Mouse (Mus musculus): ENCODE measurements around the gene Fnbp1. TPM values are rescaled to one million over a fixed set of nuclear protein-coding genes. Genes with fewer than 3 reads are reported as not detected.

Gene Fnbp1
- polyA plus RNA-seq, 1 experiment from 2014 or later, result 20.3 TPM

DNA sequence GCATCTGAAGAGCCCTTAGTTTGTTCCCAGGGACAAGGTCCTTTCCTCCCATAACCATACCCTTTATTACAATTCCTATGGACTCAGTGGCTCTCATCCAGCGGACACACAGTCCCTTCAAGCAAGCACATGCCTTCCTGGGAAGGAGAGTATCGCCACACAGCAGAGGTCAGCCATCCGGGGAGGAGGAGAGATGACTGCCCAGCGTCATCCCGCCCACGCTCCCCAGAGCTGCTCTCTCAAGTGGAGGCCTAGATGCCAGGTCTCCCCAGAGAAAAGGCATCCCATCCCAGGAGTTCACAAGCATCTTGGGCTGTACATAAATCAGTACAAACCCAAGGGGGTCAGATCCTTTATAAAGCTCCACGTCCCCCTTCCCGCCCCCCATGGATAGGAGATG is 9.1 kb downstream of the Fnbp1 start:
- no peak for ATAC-seq (ENCODE audit: low FRiP score, low read depth)
- no peaks in the 10 kb centered on the region for H3K9me3 ChIP-seq
- no peaks in the 10 kb centered on the region; the same call in 1 of the 2 replicates for H3K4me1 ChIP-seq
- no peaks in the 10 kb centered on the region for H3K36me3 ChIP-seq
- no peak overlapping the region for H3K9ac ChIP-seq
- H3K27ac ChIP-seq, result no peak overlapping the region
- WGBS, result 66% methylated on average over 8 of the region's 8 CpGs
- no peaks in the 10 kb centered on the region for H3K27me3 ChIP-seq (replicated peaks)
- H3K4me3 ChIP-seq, result no peak overlapping the region
- H3K4me2 ChIP-seq (replicated peaks), result no peak overlapping the region

DNA sequence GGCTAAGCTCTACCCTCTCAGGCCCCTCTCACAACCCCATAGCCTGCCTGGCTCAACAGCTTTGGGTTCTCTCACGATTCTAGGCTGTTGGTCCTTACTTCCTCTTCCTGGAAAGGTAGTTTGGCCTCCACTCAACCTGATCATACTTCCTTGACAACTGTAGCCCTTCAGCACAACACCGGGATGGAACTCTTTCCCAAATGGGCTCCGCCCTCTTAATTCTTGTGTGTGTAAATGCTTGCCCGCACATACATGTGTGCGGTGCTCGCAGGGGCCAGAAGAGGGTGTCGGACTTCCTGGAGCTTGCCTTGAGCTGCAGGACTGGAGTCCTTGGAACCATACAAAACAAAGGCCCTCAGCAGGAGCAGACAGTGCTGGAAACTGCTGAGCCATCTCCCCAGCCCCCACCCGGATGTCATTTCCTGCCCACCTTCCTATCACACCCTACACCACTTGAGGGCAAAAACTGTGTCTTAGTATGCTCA is 11.0 kb downstream of the Fnbp1 start:
- H3K4me3 ChIP-seq, result no peak overlapping the region
- H3K4me1 ChIP-seq, result peaks cover 4% of the 10 kb centered on the region; the same call in 1 of the 2 replicates
- H3K9me3 ChIP-seq, result no peaks in the 10 kb centered on the region
- no peaks in the 10 kb centered on the region for H3K36me3 ChIP-seq
- no peak for ATAC-seq (ENCODE audit: low FRiP score, low read depth)
- no peak overlapping the region for H3K4me2 ChIP-seq (replicated peaks)
- WGBS, result 74% methylated on average over 8 of the region's 8 CpGs
- no peaks in the 10 kb centered on the region for H3K27me3 ChIP-seq (replicated peaks)
- H3K9ac ChIP-seq, result no peak overlapping the region
- no peak overlapping the region for H3K27ac ChIP-seq

DNA sequence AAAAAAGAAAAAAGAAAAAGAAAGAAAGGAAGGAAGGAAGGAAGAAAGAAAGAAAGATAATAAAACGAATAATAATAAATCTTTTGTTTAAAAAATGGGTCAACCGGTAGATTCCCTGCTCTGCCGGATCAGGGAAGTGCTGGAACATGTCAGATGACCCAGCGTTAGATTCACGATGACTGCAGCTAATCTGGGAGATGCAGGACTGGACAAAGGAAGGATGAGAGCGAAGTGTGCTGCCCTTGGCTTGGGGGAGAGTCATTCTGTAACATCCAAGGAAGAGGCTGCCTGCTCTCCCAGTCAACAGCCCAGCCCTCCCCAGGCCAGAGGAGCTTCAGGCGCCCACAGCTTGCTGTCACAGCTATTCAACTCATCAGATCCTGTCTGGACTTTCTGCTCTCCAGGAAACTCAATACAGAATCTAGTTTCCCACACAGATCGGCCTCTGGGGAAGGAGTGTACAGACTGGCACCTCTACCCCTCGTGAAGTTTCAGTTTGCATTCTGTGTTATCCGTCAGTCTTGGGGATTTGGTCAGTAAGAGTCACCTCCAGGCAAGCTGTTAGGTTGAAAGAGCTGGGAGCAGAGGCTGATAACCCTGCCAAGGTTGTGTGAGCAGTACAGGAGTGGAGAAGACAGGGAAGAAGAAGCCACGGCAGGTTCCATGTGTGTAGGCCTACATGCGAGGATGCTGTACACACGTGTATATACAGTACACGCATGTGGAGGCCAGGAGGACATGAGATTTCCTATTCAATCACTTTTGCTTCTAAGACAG is 11.9 kb downstream of the Fnbp1 start:
- no peak for ATAC-seq (ENCODE audit: low FRiP score, low read depth)

DNA sequence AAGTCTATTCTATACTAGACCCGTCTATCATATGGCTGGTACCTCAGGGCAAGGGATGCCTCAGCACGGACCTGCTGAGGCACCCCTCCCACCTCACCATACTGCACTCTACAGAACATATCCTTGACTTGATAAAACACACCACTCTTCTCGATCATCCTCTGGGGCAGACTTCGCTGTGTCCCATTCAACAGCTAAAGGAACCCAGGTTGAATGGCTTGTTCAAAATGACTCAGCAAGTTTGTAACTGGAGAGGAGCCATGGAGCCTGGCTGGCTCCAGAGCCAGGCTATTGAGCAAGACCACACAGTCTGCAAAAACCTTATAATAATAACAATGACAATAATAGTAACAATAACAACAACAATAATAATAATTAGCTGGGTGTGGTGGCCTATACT is 13.9 kb downstream of the Fnbp1 start:
- H3K9ac ChIP-seq, result no peak overlapping the region
- no peak for ATAC-seq (ENCODE audit: low FRiP score, low read depth)
- H3K4me3 ChIP-seq, result no peak overlapping the region
- no peaks in the 10 kb centered on the region for H3K36me3 ChIP-seq
- H3K27ac ChIP-seq, result no peak overlapping the region
- H3K4me1 ChIP-seq, result peaks cover 4% of the 10 kb centered on the region; the same call in 1 of the 2 replicates
- 67% methylated on average over 4 of the region's 4 CpGs for WGBS
- H3K9me3 ChIP-seq, result no peaks in the 10 kb centered on the region
- no peak overlapping the region for H3K4me2 ChIP-seq (replicated peaks)
- H3K27me3 ChIP-seq (replicated peaks), result no peaks in the 10 kb centered on the region

More for the DNA sequence above, 11.9 kb downstream of the Fnbp1 start:
- H3K4me3 ChIP-seq, result no peak overlapping the region
- no peaks in the 10 kb centered on the region for H3K27me3 ChIP-seq (replicated peaks)
- WGBS, result 88% methylated on average over 14 of the region's 14 CpGs
- H3K4me1 ChIP-seq, result peaks cover 4% of the 10 kb centered on the region; the same call in 1 of the 2 replicates
- no peaks in the 10 kb centered on the region for H3K36me3 ChIP-seq
- no peak overlapping the region for H3K4me2 ChIP-seq (replicated peaks)
- H3K9ac ChIP-seq, result no peak overlapping the region
- H3K27ac ChIP-seq, result no peak overlapping the region
- no peaks in the 10 kb centered on the region for H3K9me3 ChIP-seq

DNA sequence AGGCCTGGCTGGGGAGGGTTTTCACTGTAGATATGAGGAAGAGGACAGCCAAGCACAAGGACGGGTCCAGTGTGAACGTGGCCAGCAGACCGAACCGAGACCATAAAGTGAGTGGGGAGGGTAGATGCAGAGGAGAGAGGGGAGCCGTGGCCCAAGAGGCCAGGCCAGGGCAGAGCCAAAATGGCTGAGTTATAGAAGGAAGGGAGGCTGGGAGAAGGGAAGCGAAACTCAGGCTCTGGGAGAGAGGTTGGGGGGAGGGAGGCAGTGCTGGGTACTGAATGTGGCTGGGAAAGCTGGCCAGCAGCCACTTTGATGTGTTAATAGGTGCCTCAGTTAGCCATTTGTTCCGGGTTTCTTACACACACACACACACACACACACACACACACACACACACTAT is 14.6 kb downstream of the Fnbp1 start:
- WGBS, result 62% methylated on average over 7 of the region's 7 CpGs
- no peak for ATAC-seq (ENCODE audit: low FRiP score, low read depth)
- no peaks in the 10 kb centered on the region for H3K27me3 ChIP-seq (replicated peaks)
- no peak overlapping the region for H3K9ac ChIP-seq
- no peak overlapping the region for H3K27ac ChIP-seq
- no peak overlapping the region for H3K4me3 ChIP-seq
- no peak overlapping the region for H3K4me2 ChIP-seq (replicated peaks)
- H3K9me3 ChIP-seq, result no peaks in the 10 kb centered on the region
- no peaks in the 10 kb centered on the region for H3K36me3 ChIP-seq
- peaks cover 4% of the 10 kb centered on the region; the same call in 1 of the 2 replicates for H3K4me1 ChIP-seq

DNA sequence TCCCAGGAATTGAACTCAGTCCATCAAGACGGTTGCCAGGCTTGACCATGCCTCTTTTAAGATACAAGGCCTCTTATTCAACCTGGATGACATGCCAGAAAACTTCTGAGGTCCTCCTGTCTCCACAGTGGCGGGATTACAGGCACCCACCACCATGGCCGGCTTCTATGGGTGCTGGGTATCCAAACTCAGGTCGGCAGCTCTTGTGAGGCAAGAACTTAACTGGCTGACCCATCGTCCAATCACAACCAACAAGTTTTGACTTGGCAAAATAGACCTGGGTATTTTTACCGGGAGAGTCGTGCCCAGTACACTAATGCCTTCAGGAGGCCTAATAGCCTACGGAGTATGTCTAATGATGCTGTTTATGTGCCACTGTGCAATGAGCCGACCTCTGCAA is 15.8 kb downstream of the Fnbp1 start:
- no peaks in the 10 kb centered on the region for H3K27me3 ChIP-seq (replicated peaks)
- no peak overlapping the region for H3K4me3 ChIP-seq
- H3K9ac ChIP-seq, result no peak overlapping the region
- peaks cover 4% of the 10 kb centered on the region; the same call in 1 of the 2 replicates for H3K4me1 ChIP-seq
- no peak for ATAC-seq (ENCODE audit: low FRiP score, low read depth)
- no peak overlapping the region for H3K27ac ChIP-seq
- no peak overlapping the region for H3K4me2 ChIP-seq (replicated peaks)
- H3K9me3 ChIP-seq, result no peaks in the 10 kb centered on the region
- no peaks in the 10 kb centered on the region for H3K36me3 ChIP-seq
- WGBS, result 79% methylated on average over 9 of the region's 9 CpGs

DNA sequence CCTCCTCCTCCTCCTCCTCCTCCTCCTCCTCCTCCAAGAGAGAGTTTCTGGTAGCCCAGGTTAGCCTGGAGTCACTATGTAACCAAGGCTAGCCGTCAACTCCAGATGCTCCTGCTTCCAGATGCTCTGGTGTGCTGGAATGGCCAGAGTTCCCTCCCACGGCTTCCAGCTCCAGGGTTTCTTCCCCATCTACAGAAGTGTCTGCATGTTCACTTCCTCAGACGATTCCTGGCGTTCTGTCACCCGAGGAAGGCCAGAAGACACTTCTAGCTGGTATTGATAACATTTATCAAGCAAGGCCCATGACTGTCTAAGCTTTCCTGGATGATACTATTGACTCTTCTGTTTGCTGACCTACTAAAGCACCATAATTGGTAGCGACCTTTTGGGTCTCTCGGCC is 16.7 kb downstream of the Fnbp1 start:
- H3K4me1 ChIP-seq, result peaks cover 4% of the 10 kb centered on the region; the same call in 1 of the 2 replicates
- H3K4me3 ChIP-seq, result no peak overlapping the region
- no peaks in the 10 kb centered on the region for H3K36me3 ChIP-seq
- H3K27ac ChIP-seq, result no peak overlapping the region
- no peaks in the 10 kb centered on the region for H3K9me3 ChIP-seq
- H3K27me3 ChIP-seq (replicated peaks), result no peaks in the 10 kb centered on the region
- H3K9ac ChIP-seq, result no peak overlapping the region
- no peak overlapping the region for H3K4me2 ChIP-seq (replicated peaks)
- no peak for ATAC-seq (ENCODE audit: low FRiP score, low read depth)
- 79% methylated on average over 7 of the region's 7 CpGs for WGBS

DNA sequence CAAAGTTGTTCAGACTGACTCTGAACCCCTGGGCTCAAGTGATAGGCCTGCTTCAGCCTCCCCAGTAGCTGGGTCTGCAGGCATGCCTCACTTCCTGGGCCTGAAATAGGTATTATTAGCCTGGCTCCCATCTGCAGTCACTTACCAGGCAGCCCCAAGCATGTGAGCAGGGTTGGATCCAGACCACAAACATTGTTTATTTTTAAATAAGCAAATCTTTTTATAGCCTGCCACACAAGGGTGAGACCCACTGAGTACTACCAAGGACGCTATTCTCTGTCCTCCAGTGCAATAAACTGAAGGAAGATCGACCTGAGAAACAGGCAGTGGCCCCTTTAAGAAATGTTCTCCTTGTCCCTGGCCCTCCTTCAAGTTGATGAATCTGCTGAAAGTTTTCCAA is 17.1 kb downstream of the Fnbp1 start:
- ATAC-seq (ENCODE audit: low FRiP score, low read depth), result no peak
- Histone ChIP-seq H3K4me2 (replicated peaks) (no peak overlapping the region), H3K9me3 (no peaks in the 10 kb centered on the region), H3K4me1 (peaks cover 4% of the 10 kb centered on the region; the same call in 1 of the 2 replicates), H3K36me3 (no peaks in the 10 kb centered on the region), H3K27me3 (replicated peaks) (no peaks in the 10 kb centered on the region), H3K9ac (no peak overlapping the region), H3K27ac (no peak overlapping the region), H3K4me3 (no peak overlapping the region)
- 64% methylated on average over 2 of the region's 2 CpGs for WGBS

DNA sequence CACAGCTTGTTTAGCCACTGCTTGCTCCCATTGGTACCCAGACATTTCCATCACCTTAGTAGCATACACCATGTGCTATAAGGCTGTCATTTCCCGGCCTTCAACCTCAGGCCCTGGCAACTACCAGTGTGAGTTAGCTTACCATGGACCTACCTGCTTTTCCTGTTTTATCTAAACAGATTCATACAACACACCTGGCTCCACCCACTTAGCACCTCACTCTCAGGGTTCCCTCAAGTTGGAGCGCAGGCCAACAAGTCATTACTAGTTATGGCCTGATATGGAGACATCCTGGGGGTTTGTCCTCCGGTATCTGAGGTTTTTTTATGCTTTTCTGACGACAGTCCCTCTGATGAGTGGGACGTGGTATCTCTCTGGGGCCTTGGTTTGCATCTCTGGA is 18.3 kb downstream of the Fnbp1 start:
- H3K36me3 ChIP-seq, result no peaks in the 10 kb centered on the region
- H3K4me2 ChIP-seq (replicated peaks), result no peak overlapping the region
- H3K9ac ChIP-seq, result no peak overlapping the region
- peaks cover 4% of the 10 kb centered on the region; the same call in 1 of the 2 replicates for H3K4me1 ChIP-seq
- H3K27me3 ChIP-seq (replicated peaks), result no peaks in the 10 kb centered on the region
- no peak for ATAC-seq (ENCODE audit: low FRiP score, low read depth)
- 94% methylated on average over 5 of the region's 5 CpGs for WGBS
- no peaks in the 10 kb centered on the region for H3K9me3 ChIP-seq
- H3K27ac ChIP-seq, result no peak overlapping the region
- no peak overlapping the region for H3K4me3 ChIP-seq

DNA sequence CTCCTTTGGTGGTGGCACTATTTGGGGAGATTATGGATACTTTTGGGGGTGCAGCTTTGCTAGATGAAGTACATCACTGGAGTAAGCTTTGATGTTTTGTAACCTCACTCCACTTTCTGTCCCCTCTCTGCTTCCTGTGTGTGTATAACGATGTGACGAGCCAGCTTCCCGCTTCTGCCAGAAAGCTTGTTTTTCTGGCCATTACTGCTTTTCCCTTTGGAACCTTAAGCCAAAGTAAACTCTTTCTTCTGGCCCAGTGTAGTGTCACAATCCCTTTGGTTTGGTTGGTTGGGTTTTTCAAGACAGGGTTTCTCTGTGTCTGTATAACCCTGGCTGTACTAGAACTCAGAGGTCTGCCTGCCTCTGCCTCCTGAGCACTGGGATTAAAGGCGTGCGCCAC is 19.0 kb downstream of the Fnbp1 start:
- Histone ChIP-seq H3K9ac (no peak overlapping the region), H3K4me1 (peaks cover 4% of the 10 kb centered on the region; the same call in 1 of the 2 replicates), H3K4me2 (replicated peaks) (no peak overlapping the region), H3K27me3 (replicated peaks) (no peaks in the 10 kb centered on the region), H3K9me3 (no peaks in the 10 kb centered on the region), H3K27ac (no peak overlapping the region), H3K4me3 (no peak overlapping the region), H3K36me3 (no peaks in the 10 kb centered on the region)
- ATAC-seq (ENCODE audit: low FRiP score, low read depth), result no peak
- 91% methylated on average over 5 of the region's 5 CpGs for WGBS

DNA sequence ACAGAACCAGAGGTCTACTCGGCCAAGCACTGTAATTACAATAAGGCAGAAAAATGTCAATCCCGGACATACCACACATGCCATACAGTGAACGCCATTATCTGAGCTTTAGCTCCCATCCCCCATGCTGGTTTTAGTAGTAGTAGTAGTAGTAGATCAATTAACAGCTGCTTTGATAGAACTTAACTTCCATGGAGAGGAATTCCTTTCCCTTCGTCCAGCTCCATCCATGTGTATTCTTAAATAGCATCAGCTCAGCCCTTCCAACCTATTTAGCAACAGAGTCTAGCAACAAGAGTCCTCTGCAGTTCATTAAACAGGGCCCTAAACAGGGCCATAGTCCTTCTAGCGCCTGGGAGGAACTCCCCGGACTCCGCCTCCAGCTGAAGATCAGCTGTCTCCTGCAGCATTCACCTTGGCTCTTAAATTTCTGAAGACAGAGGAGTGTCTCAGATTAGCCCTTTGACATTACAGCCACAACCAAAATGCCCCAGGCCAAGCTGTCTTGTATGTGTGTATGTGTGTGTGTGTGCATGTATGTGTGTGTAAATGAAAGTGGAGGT is 20.6 kb downstream of the Fnbp1 start:
- H3K9ac ChIP-seq, result no peak overlapping the region
- no peaks in the 10 kb centered on the region for H3K36me3 ChIP-seq
- H3K27me3 ChIP-seq (replicated peaks), result no peaks in the 10 kb centered on the region
- ATAC-seq (ENCODE audit: low FRiP score, low read depth), result no peak
- peaks cover 3% of the 10 kb centered on the region for H3K4me1 ChIP-seq
- no peaks in the 10 kb centered on the region for H3K9me3 ChIP-seq
- H3K4me3 ChIP-seq, result no peak overlapping the region
- WGBS, result 78% methylated on average over 7 of the region's 7 CpGs
- H3K27ac ChIP-seq, result no peak overlapping the region
- H3K4me2 ChIP-seq (replicated peaks), result no peak overlapping the region

DNA sequence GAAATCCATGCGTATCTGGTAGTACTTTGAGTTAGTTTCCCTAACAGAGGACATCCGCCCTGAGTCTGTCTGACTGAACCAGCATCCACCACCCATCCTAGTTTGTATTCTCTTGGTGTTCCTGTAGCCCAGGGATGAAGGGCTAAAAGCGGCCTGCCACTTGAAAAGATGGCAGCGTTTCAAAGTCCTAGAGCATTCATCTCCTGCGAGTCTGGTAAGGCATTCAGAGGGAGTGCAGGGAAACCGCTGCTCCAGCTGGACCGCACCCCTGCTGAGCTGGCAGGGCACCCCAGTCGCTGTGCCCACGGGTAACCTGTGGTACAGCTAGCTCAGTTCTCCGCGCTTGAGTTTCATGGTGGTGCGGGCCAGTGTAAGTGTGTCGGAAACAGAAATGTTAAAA is 22.0 kb downstream of the Fnbp1 start:
- H3K4me1 ChIP-seq, result peaks cover 6% of the 10 kb centered on the region
- H3K27ac ChIP-seq, result no peak overlapping the region
- no peak overlapping the region for H3K9ac ChIP-seq
- WGBS, result 68% methylated on average over 13 of the region's 13 CpGs
- H3K4me3 ChIP-seq, result no peak overlapping the region
- no peak for ATAC-seq (ENCODE audit: low FRiP score, low read depth)
- H3K36me3 ChIP-seq, result no peaks in the 10 kb centered on the region
- no peak overlapping the region for H3K4me2 ChIP-seq (replicated peaks)
- H3K27me3 ChIP-seq (replicated peaks), result no peaks in the 10 kb centered on the region
- H3K9me3 ChIP-seq, result no peaks in the 10 kb centered on the region
